Mouse (Mus musculus) heart, adult 2 months (tissue): ENCODE measurements at regions not wholly inside any gene's neighbourhood (a gene's known extent, or its start where the extent isn't known, plus 50 kb on each side); places are given as distances from the start of the nearest gene placed in this dataset.
A peak's percentile ranks its signal among the peaks of the same experiment; 100 is the strongest.

ENCODE experiments used
- DNase-seq, 2 experiments: peaks; one replicate each; pipeline ENCODE4 v3.0.0; 2021
- H3K27ac ChIP-seq: fragments of 200-600 bp; 2 replicates; pipeline ENCODE4 v1.8.1; 2022
- H3K27me3 ChIP-seq: fragments of 200-500 bp; 2 replicates; pipeline ENCODE4 v1.6.1; 2012; ENCODE audit warnings: mild to moderate bottlenecking, low read length, inconsistent platforms, mixed read lengths; ENCODE audit not compliant: control insufficient read depth, insufficient read depth
- H3K36me3 ChIP-seq: fragments of 200-500 bp; 2 replicates; pipeline ENCODE4 v1.6.1; 2012; ENCODE audit warnings: low read length, inconsistent platforms; ENCODE audit not compliant: control insufficient read depth, insufficient read depth
- H3K4me1 ChIP-seq: fragments of 200-500 bp; 2 replicates; pipeline ENCODE4 v1.6.1; 2011; ENCODE audit warnings: low read length; ENCODE audit not compliant: control insufficient read depth, insufficient read depth
- H3K4me3 ChIP-seq: fragments of 200-600 bp; 2 replicates; pipeline ENCODE4 v1.8.1; 2022
- H3K79me2 ChIP-seq: fragments of 200-500 bp; replicated peaks from 2 replicates; pipeline ENCODE4 v1.6.1; 2012; ENCODE audit warnings: mild to moderate bottlenecking, inconsistent platforms, low read length, moderate library complexity, mixed read lengths; ENCODE audit not compliant: control insufficient read depth, insufficient read depth
- H3K9ac ChIP-seq: fragments of 200-500 bp; 2 replicates; pipeline ENCODE4 v1.6.1; 2012; ENCODE audit warnings: low read depth, mild to moderate bottlenecking, control low read depth, inconsistent platforms, low read length, mixed read lengths
- CTCF ChIP-seq: fragments of 200-600 bp; IDR thresholded peaks from 2 replicates; pipeline ENCODE4 v1.8.1; 2022; ENCODE audit warnings: antibody characterized with exemption, mild to moderate bottlenecking, moderate library complexity
- EP300 ChIP-seq: fragments of 200-500 bp; IDR thresholded peaks from 2 replicates; pipeline ENCODE4 v1.6.1; 2011; ENCODE audit warnings: low read depth, low read length, control low read depth; ENCODE audit not compliant: insufficient read depth
- POLR2A ChIP-seq: fragments of 200-500 bp; IDR thresholded peaks from 2 replicates; pipeline ENCODE4 v1.6.1; 2011; ENCODE audit warnings: mild to moderate bottlenecking, low read depth, low read length, control low read depth; ENCODE audit not compliant: insufficient read depth
- WGBS: fragments of 180-500 bp; shearing (Covaris S2); methylation state at CpG from one replicate; pipeline ENCODE4 v1.1.7; 2018; 5-methylcytosine and 5-hydroxymethylcytosine counted together
- intact Hi-C: fragments of 180-260 bp; cut with DNase I; formaldehyde crosslinking; loops from one replicate; pipeline ENCODE4 v1.15.1; 2025

- no peak overlapping the region for H3K4me3 ChIP-seq
- no peaks in the 10 kb centered on the region for H3K4me1 ChIP-seq
- TF ChIP-seq POLR2A (no peak), CTCF (no peak), EP300 (no peak)
- H3K27me3 ChIP-seq = no peaks in the 10 kb centered on the region
- no peaks in the 10 kb centered on the region for H3K36me3 ChIP-seq
- no peak overlapping the region for H3K27ac ChIP-seq
- intact Hi-C loops = no loop called here
- no peaks in the 10 kb centered on the region for H3K79me2 ChIP-seq
- H3K9ac ChIP-seq = no peak overlapping the region
- WGBS = 88% methylated on average over 7 of the region's 7 CpGs
- DNase-seq = no peak
Observed at GRCm38 (mm10) chr13:92939032-92939431, 94.5 kb downstream of the Mtx3 start.

DNA sequence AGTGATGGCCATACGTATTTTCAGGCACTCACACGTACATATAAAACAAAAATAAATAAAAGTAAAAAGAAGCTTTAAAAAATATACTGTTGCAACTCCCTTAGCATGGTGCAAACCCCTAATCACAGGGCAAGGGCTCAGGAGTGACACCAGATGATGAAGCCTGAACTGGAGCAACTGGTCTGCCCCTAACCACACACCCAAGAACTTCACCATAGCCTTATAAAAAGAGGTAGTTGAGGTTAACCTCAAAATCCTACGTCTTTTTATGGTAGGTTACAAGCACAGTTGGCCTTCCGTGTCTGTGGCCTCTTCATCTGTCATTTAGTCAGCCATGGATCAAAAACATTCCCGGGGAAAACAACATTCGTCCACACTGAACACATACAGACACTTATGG is 96.0 kb downstream of the Mtx3 start:
- Histone ChIP-seq H3K4me3 (no peak overlapping the region), H3K27ac (no peak overlapping the region), H3K4me1 (no peaks in the 10 kb centered on the region), H3K79me2 (no peaks in the 10 kb centered on the region), H3K9ac (no peak overlapping the region), H3K27me3 (no peaks in the 10 kb centered on the region), H3K36me3 (no peaks in the 10 kb centered on the region)
- 77% methylated on average over 6 of the region's 6 CpGs for WGBS
- DNase-seq = no peak
- intact Hi-C loops = no loop called here
- TF ChIP-seq EP300 (no peak), CTCF (no peak), POLR2A (no peak)

- TF ChIP-seq POLR2A = no peak
- no peak overlapping the region for H3K27ac ChIP-seq
- WGBS = 65% methylated on average over 2 of the region's 2 CpGs
- no peak overlapping the region for H3K4me3 ChIP-seq
- DNase-seq = no peak
- no peaks in the 10 kb centered on the region for H3K79me2 ChIP-seq
- H3K27me3 ChIP-seq = no peaks in the 10 kb centered on the region
- no peaks in the 10 kb centered on the region for H3K36me3 ChIP-seq
- H3K9ac ChIP-seq = no peak overlapping the region
- intact Hi-C loops = no loop called here
- H3K4me1 ChIP-seq = no peaks in the 10 kb centered on the region
Observed at GRCm38 (mm10) chr13:92948560-92948959, 104.0 kb downstream of the Mtx3 start.

- Histone ChIP-seq H3K79me2 (no peaks in the 10 kb centered on the region), H3K27me3 (no peaks in the 10 kb centered on the region), H3K4me3 (no peak overlapping the region), H3K9ac (no peak overlapping the region), H3K4me1 (no peaks in the 10 kb centered on the region), H3K27ac (no peak overlapping the region), H3K36me3 (no peaks in the 10 kb centered on the region)
- WGBS = 26% methylated on average over 4 of the region's 4 CpGs
- DNase-seq = no peak
- TF ChIP-seq CTCF (0 out of 2 replicates have a peak, but pooled peaks have one; percentile 9), EP300 (no peak)
- intact Hi-C loops = no loop called here
Observed at GRCm38 (mm10) chr13:92960031-92960430, 115.5 kb downstream of the Mtx3 start.

DNA sequence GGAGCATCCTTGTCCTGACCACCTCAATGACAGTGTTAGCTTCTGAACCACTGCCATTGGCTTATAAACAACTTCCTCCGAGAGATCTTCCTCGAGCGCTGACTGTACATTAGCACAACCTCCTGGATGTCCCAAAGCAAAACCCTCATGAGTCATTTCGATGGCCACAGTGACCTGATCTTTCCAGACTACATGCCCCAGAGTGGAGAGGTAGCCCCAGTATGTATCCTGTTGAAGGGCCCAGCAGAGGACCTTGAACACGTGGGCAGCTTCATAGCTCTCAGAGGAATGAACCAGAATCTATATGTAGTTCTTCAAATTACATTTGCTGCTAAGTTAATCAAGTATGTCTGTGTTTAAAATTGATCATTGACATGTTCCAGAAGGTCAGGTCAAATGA is 118.1 kb downstream of the Mtx3 start:
- intact Hi-C loops = no loop called here
- H3K79me2 ChIP-seq = no peaks in the 10 kb centered on the region
- no peak overlapping the region for H3K27ac ChIP-seq
- no peak for DNase-seq
- no peaks in the 10 kb centered on the region for H3K36me3 ChIP-seq
- H3K4me3 ChIP-seq = no peak overlapping the region
- no peak overlapping the region for H3K9ac ChIP-seq
- 89% methylated on average over 5 of the region's 5 CpGs for WGBS
- no peaks in the 10 kb centered on the region for H3K27me3 ChIP-seq
- H3K4me1 ChIP-seq = no peaks in the 10 kb centered on the region; the same call in 1 of the 2 replicates
- TF ChIP-seq CTCF (no peak), POLR2A (no peak), EP300 (no peak)

DNA sequence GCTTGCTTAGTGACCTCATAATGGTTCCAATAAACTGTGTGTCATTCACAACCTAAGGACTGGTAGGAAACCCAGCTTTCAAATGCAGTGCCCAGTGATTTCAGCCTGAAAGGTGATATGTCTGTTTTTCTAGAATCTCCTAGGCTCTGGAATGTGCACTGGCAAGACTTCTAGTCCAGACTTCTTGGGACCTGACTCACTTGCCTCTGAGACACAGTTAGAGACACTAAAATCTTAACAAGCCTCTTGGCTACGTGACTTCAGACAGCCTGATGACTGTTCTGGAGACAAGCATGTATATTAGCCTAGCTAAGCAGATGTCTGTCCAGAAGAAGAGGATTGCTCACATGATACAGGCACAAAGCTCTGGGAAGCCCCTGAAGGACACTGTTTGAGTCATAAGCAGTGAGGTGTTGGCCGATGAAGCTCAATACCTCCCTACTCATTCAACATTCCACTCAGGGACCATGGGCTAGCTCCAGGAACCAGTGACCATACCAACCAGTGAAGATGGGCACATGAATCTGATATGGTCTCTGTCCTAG is 118.9 kb downstream of the Mtx3 start:
- no peak overlapping the region for H3K4me3 ChIP-seq

More for the DNA sequence above, 118.9 kb downstream of the Mtx3 start:
- Histone ChIP-seq H3K27ac (no peak overlapping the region), H3K4me1 (no peaks in the 10 kb centered on the region; the same call in 1 of the 2 replicates), H3K27me3 (no peaks in the 10 kb centered on the region), H3K79me2 (no peaks in the 10 kb centered on the region), H3K36me3 (no peaks in the 10 kb centered on the region), H3K9ac (no peak overlapping the region)
- intact Hi-C loops = no loop called here
- 93% methylated on average over 2 of the region's 2 CpGs for WGBS
- DNase-seq = no peak
- TF ChIP-seq CTCF (no peak), EP300 (no peak), POLR2A (no peak)
